Mouse (Mus musculus) left cerebral cortex, postnatal 25 days (tissue): ENCODE results near the gene Hpcal1. TPM values are rescaled to one million over a fixed set of nuclear protein-coding genes. Genes with fewer than 3 reads are reported as not detected.

Source experiments
- DNase-seq, 2 experiments: peaks; one replicate each; pipeline ENCODE4 v3.0.0; 2022; ENCODE audit warnings: low spot score in 2 of 2, mixed read lengths in 1 of 2
- intact Hi-C: fragments of 180-260 bp; cut with DNase I; formaldehyde crosslinking; loops from one replicate; pipeline ENCODE4 v1.15.1; 2025
- total RNA-seq, 2 experiments: library from RNA; stranded (reverse); gene quantifications; 2 replicates each; pipeline ENCODE4 v1.2.3; 2021

Gene Hpcal1
- total RNA-seq, 2 experiments from 2014 or later: 98.4 to 99.2 TPM

- DNase-seq: no peak
- intact Hi-C loops: no loop called here
These were observed 11.1 kb upstream of the Hpcal1 start for GRCm38 (mm10) chr12:17679571-17679970.

GRCm38 (mm10) chr12:17682161-17682560 is 8.5 kb upstream of the Hpcal1 start:
- DNase-seq: no peak
- intact Hi-C loops: no loop called here

GRCm38 (mm10) chr12:17684315-17684714 is 6.3 kb upstream of the Hpcal1 start:
- no peak for DNase-seq
- intact Hi-C loops: no loop called here

- intact Hi-C loops: no loop called here
- DNase-seq: no peak
These were observed 4.5 kb upstream of the Hpcal1 start for GRCm38 (mm10) chr12:17686116-17686515.

GRCm38 (mm10) chr12:17688913-17689312 is 1.7 kb upstream of the Hpcal1 start:
- intact Hi-C loops: no loop called here
- DNase-seq: no peak

GRCm38 (mm10) chr12:17689931-17690563 is 609 bp upstream of the Hpcal1 start:
- DNase-seq: no peak
- intact Hi-C loops: loop anchor here (2.0 kb wide), 1 partner anchor 133 kb away; no protein-coding TSS in a partner anchor

- intact Hi-C loops: loop anchor here (2.0 kb wide), 1 partner anchor 135 kb away; no protein-coding TSS in a partner anchor
- no peak for DNase-seq
These were observed 742 bp downstream of the Hpcal1 start for GRCm38 (mm10) chr12:17691320-17691876.

- no peak for DNase-seq
- intact Hi-C loops: loop anchor here (2.0 kb wide), 1 partner anchor 135 kb away; no protein-coding TSS in a partner anchor
These were observed 1.2 kb downstream of the Hpcal1 start for GRCm38 (mm10) chr12:17691891-17692321.

GRCm38 (mm10) chr12:17692356-17692755 is 1.7 kb downstream of the Hpcal1 start:
- intact Hi-C loops: no loop called here

GRCm38 (mm10) chr12:17692953-17693352 is 2.3 kb downstream of the Hpcal1 start:
- no peak for DNase-seq
- intact Hi-C loops: no loop called here

More at GRCm38 (mm10) chr12:17692356-17692755, 1.7 kb downstream of the Hpcal1 start:
- DNase-seq: no peak

- DNase-seq: no peak
- intact Hi-C loops: no loop called here
These were observed 4.0 kb downstream of the Hpcal1 start for GRCm38 (mm10) chr12:17694589-17695115.

GRCm38 (mm10) chr12:17696395-17696794 is 5.7 kb downstream of the Hpcal1 start:
- intact Hi-C loops: no loop called here
- no peak for DNase-seq

- intact Hi-C loops: no loop called here
- no peak for DNase-seq
These were observed 8.3 kb downstream of the Hpcal1 start for GRCm38 (mm10) chr12:17698934-17699333.

- intact Hi-C loops: no loop called here
- DNase-seq: no peak
These were observed 8.8 kb downstream of the Hpcal1 start for GRCm38 (mm10) chr12:17699480-17699879.

GRCm38 (mm10) chr12:17701131-17701720 is 10.6 kb downstream of the Hpcal1 start:
- intact Hi-C loops: no loop called here
- DNase-seq: no peak

- intact Hi-C loops: no loop called here
- no peak for DNase-seq
These were observed 11.1 kb downstream of the Hpcal1 start for GRCm38 (mm10) chr12:17701795-17702194.

GRCm38 (mm10) chr12:17702257-17702943 is 11.7 kb downstream of the Hpcal1 start:
- DNase-seq: no peak
- intact Hi-C loops: no loop called here

GRCm38 (mm10) chr12:17702944-17703335 is 12.3 kb downstream of the Hpcal1 start:
- intact Hi-C loops: no loop called here
- no peak for DNase-seq

- DNase-seq: no peak
- intact Hi-C loops: no loop called here
These were observed 13.2 kb downstream of the Hpcal1 start for GRCm38 (mm10) chr12:17703866-17704265.

GRCm38 (mm10) chr12:17707472-17707871 is 16.8 kb downstream of the Hpcal1 start:
- DNase-seq: no peak
- intact Hi-C loops: no loop called here
